Mouse (Mus musculus) lung, postnatal 0 days (tissue): ENCODE measurements around the gene Gm21964.

Experiments used
- CTCF ChIP-seq: IDR thresholded peaks from 2 replicates; pipeline ENCODE4 v1.5.1; 2016; ENCODE audit warnings: antibody characterized with exemption, mild to moderate bottlenecking
- EP300 ChIP-seq: IDR thresholded peaks from 2 replicates; pipeline ENCODE4 v1.6.1; 2016; ENCODE audit warnings: antibody characterized with exemption, mild to moderate bottlenecking, control low read depth

DNA sequence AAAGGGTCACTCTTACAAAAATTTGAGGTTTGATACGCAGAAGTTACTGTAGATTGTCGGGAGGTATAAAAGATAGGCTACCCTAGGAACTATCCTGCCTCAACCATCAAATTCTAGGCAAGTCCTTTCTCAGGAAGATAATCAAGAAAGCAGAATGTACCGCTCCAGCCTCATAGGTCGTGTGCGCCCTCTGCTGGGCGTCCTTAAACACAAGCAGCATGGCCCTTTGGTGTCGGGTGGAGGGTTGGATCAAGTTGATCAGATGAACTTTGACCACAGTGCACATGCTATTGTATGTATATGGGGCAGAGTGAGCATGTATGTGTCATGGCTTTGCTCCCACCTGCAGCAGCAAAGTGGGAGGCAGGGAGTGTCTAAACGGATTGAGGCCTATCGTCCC, 29.4 kb upstream of the Gm21964 start:
- peak; percentile 97 for TF ChIP-seq CTCF
- no peak for TF ChIP-seq EP300
